Mouse (Mus musculus) hindbrain, embryonic 11.5 days (tissue): ENCODE measurements around the gene Sema5a. TPM values are rescaled to one million over a fixed set of nuclear protein-coding genes. Genes with fewer than 3 reads are reported as not detected.

ENCODE experiments used
- ATAC-seq: fragments of 200-750 bp; cut with Nextera tagmentation; 2 replicates; pipeline ENCODE4 v1.8.0; 2017; ENCODE audit warnings: mild to moderate bottlenecking, moderate TSS enrichment, moderate library complexity; ENCODE audit not compliant: low FRiP score
- DNase-seq: peaks from one replicate; pipeline ENCODE4 v3.0.0-alpha.2; 2015; ENCODE audit warnings: low spot score
- H3K27ac ChIP-seq: fragments of 300-500 bp; sonication (generic); 2 replicates; pipeline ENCODE4 v1.5.1; 2014; ENCODE audit warnings: mild to moderate bottlenecking, low read depth, low read length
- H3K27me3 ChIP-seq: fragments of 300-500 bp; sonication (generic); 2 replicates; pipeline ENCODE4 v1.6.1; 2014; ENCODE audit warnings: mild to moderate bottlenecking, low read length, moderate library complexity, mixed read lengths; ENCODE audit not compliant: control insufficient read depth, insufficient read depth
- H3K36me3 ChIP-seq: fragments of 300-500 bp; sonication (generic); 2 replicates; pipeline ENCODE4 v1.6.1; 2014; ENCODE audit warnings: mild to moderate bottlenecking, low read length, moderate library complexity, mixed read lengths; ENCODE audit not compliant: control insufficient read depth, insufficient read depth
- H3K4me1 ChIP-seq: fragments of 300-500 bp; sonication (generic); replicated peaks from 2 replicates; pipeline ENCODE4 v1.6.1; 2014; ENCODE audit warnings: low read length, mixed read lengths; ENCODE audit not compliant: control insufficient read depth, insufficient read depth
- H3K4me2 ChIP-seq: fragments of 300-500 bp; sonication (generic); replicated peaks from 2 replicates; pipeline ENCODE4 v1.6.1; 2014; ENCODE audit warnings: mild to moderate bottlenecking, low read depth, low read length
- H3K4me3 ChIP-seq: fragments of 300-500 bp; sonication (generic); 2 replicates; pipeline ENCODE4 v1.5.1; 2014; ENCODE audit warnings: low read depth, low read length
- H3K9ac ChIP-seq: fragments of 300-500 bp; sonication (generic); 2 replicates; pipeline ENCODE4 v1.6.1; 2014; ENCODE audit warnings: low read depth, low read length
- H3K9me3 ChIP-seq: fragments of 300-500 bp; sonication (generic); 2 replicates; pipeline ENCODE4 v1.6.1; 2016; ENCODE audit warnings: low read length; ENCODE audit not compliant: control insufficient read depth
- WGBS: fragments of 180-500 bp; shearing (Covaris S2); extraction: QIAGEN DNeasy Blood & Tissue Kit; methylation state at CpG from one replicate; pipeline ENCODE4 v1.1.7; 2014; 5-methylcytosine and 5-hydroxymethylcytosine counted together
- polyA plus RNA-seq: library from polyadenylated mRNA; unstranded; fragments of >200 nt; fragmentation: Nextera tagmentation; extraction: Ambion mirVana; gene quantifications from 2 replicates; pipeline ENCODE4 v1.2.1, GENCODE M21; 2014

Gene Sema5a
- polyA plus RNA-seq, 1 experiment from 2014 or later, result 7.5 TPM

- Histone ChIP-seq H3K9ac (no peak overlapping the region), H3K36me3 (no peaks in the 10 kb centered on the region), H3K4me2 (no peak overlapping the region), H3K27ac (no peak overlapping the region), H3K4me1 (no peaks in the 10 kb centered on the region), H3K27me3 (no peaks in the 10 kb centered on the region), H3K9me3 (no peaks in the 10 kb centered on the region), H3K4me3 (no peak overlapping the region)
- ATAC-seq (no peak), DNase-seq (peak; percentile 35)
- 39% methylated on average over 5 of the region's 5 CpGs for WGBS
Observed at GRCm38 (mm10) chr15:32260942-32261341, 16.3 kb downstream of the Sema5a start.

GRCm38 (mm10) chr15:32263651-32264050 is 19.0 kb downstream of the Sema5a start:
- no peaks in the 10 kb centered on the region for H3K4me1 ChIP-seq
- 72% methylated on average over 3 of the region's 3 CpGs for WGBS
- no peak for DNase-seq
- no peaks in the 10 kb centered on the region for H3K9me3 ChIP-seq
- H3K27me3 ChIP-seq, result no peaks in the 10 kb centered on the region
- no peaks in the 10 kb centered on the region for H3K36me3 ChIP-seq
- no peak overlapping the region for H3K27ac ChIP-seq
- no peak overlapping the region for H3K4me2 ChIP-seq
- H3K4me3 ChIP-seq, result no peak overlapping the region
- no peak overlapping the region for H3K9ac ChIP-seq
- no peak for ATAC-seq

GRCm38 (mm10) chr15:32264822-32265377 is 20.3 kb downstream of the Sema5a start:
- ATAC-seq (no peak), DNase-seq (no peak)
- H3K27ac ChIP-seq, result no peak overlapping the region
- H3K27me3 ChIP-seq, result no peaks in the 10 kb centered on the region
- no peaks in the 10 kb centered on the region for H3K9me3 ChIP-seq
- H3K4me3 ChIP-seq, result no peak overlapping the region
- 87% methylated on average over 7 of the region's 7 CpGs for WGBS
- H3K9ac ChIP-seq, result no peak overlapping the region
- no peaks in the 10 kb centered on the region for H3K4me1 ChIP-seq
- H3K4me2 ChIP-seq, result no peak overlapping the region
- H3K36me3 ChIP-seq, result no peaks in the 10 kb centered on the region

GRCm38 (mm10) chr15:32265378-32265934 is 20.8 kb downstream of the Sema5a start:
- DNase-seq (no peak), ATAC-seq (no peak)

GRCm38 (mm10) chr15:32266122-32266820 is 21.7 kb downstream of the Sema5a start:
- H3K4me1 ChIP-seq, result no peaks in the 10 kb centered on the region
- WGBS, result 86% methylated on average over 15 of the region's 15 CpGs
- H3K9ac ChIP-seq, result no peak overlapping the region
- no peak for DNase-seq
- H3K27ac ChIP-seq, result no peak overlapping the region
- H3K4me3 ChIP-seq, result no peak overlapping the region
- H3K4me2 ChIP-seq, result no peak overlapping the region
- H3K27me3 ChIP-seq, result no peaks in the 10 kb centered on the region
- no peaks in the 10 kb centered on the region for H3K9me3 ChIP-seq
- no peak for ATAC-seq
- no peaks in the 10 kb centered on the region for H3K36me3 ChIP-seq

More at GRCm38 (mm10) chr15:32265378-32265934, 20.8 kb downstream of the Sema5a start:
- Histone ChIP-seq H3K4me1 (no peaks in the 10 kb centered on the region), H3K4me3 (no peak overlapping the region), H3K9ac (no peak overlapping the region), H3K4me2 (no peak overlapping the region), H3K36me3 (no peaks in the 10 kb centered on the region), H3K9me3 (no peaks in the 10 kb centered on the region), H3K27me3 (no peaks in the 10 kb centered on the region), H3K27ac (no peak overlapping the region)
- WGBS, result 70% methylated on average over 9 of the region's 9 CpGs

GRCm38 (mm10) chr15:32270106-32270505 is 25.5 kb downstream of the Sema5a start:
- Histone ChIP-seq H3K9ac (no peak overlapping the region), H3K4me1 (no peaks in the 10 kb centered on the region), H3K27me3 (no peaks in the 10 kb centered on the region), H3K27ac (no peak overlapping the region), H3K36me3 (no peaks in the 10 kb centered on the region), H3K9me3 (no peaks in the 10 kb centered on the region), H3K4me3 (no peak overlapping the region), H3K4me2 (no peak overlapping the region)
- DNase-seq (no peak), ATAC-seq (no peak)
- WGBS, result 62% methylated on average over 2 of the region's 2 CpGs

- no peaks in the 10 kb centered on the region for H3K27me3 ChIP-seq
- H3K9me3 ChIP-seq, result no peaks in the 10 kb centered on the region
- H3K36me3 ChIP-seq, result no peaks in the 10 kb centered on the region
- DNase-seq (no peak), ATAC-seq (no peak)
- H3K4me3 ChIP-seq, result no peak overlapping the region
- H3K4me2 ChIP-seq, result no peak overlapping the region
- H3K4me1 ChIP-seq, result no peaks in the 10 kb centered on the region
- H3K27ac ChIP-seq, result no peak overlapping the region
- H3K9ac ChIP-seq, result no peak overlapping the region
- WGBS, result 95% methylated on average over 6 of the region's 6 CpGs
Observed at GRCm38 (mm10) chr15:32273925-32274324, 29.3 kb downstream of the Sema5a start.

GRCm38 (mm10) chr15:32275020-32275419 is 30.4 kb downstream of the Sema5a start:
- H3K4me1 ChIP-seq, result no peaks in the 10 kb centered on the region
- no peak for DNase-seq
- H3K4me3 ChIP-seq, result no peak overlapping the region
- H3K4me2 ChIP-seq, result no peak overlapping the region
- H3K27me3 ChIP-seq, result no peaks in the 10 kb centered on the region
- ATAC-seq, result no peak
- WGBS, result 79% methylated on average over 5 of the region's 5 CpGs
- no peak overlapping the region for H3K9ac ChIP-seq
- no peak overlapping the region for H3K27ac ChIP-seq
- H3K36me3 ChIP-seq, result no peaks in the 10 kb centered on the region
- no peaks in the 10 kb centered on the region for H3K9me3 ChIP-seq

- H3K4me2 ChIP-seq, result no peak overlapping the region
- H3K9ac ChIP-seq, result no peak overlapping the region
- 44% methylated on average over 2 of the region's 2 CpGs for WGBS
- no peaks in the 10 kb centered on the region for H3K27me3 ChIP-seq
- DNase-seq, result no peak
- H3K36me3 ChIP-seq, result no peaks in the 10 kb centered on the region
- H3K4me3 ChIP-seq, result no peak overlapping the region
- H3K9me3 ChIP-seq, result no peaks in the 10 kb centered on the region
- H3K27ac ChIP-seq, result no peak overlapping the region
- no peak; the same call in 1 of the 2 replicates for ATAC-seq
- no peaks in the 10 kb centered on the region for H3K4me1 ChIP-seq
Observed at GRCm38 (mm10) chr15:32278600-32278999, 34.0 kb downstream of the Sema5a start.
